ENCODE assay signal across 30 mouse cellular contexts in the genomic region with DNA sequence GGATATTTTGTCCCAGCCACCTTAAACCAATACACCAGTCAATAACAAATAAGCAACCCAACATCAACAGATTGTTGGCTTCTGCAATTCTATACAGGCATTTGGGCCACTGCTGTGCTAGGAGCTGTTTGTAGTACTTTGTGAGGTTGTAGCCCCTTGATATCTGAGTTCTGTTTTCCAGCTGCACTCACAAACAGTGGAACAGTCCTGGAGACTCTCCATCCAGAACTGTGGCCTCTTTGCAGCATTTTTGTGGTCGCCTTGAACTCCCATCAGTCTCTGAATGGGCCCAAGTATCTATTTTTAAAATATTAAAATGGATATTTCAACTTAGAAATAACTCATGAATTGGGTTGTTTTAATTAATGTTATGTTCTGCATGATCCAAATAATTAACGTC.
"Had no signal": no experiment of that assay in that cellular context is flagged by ENCODE, and none has a peak within 500 bp of the region (broad histone marks: within the 10 kb centered on the region; RNA-seq: fewer than 3 reads in every experiment).

No protein-coding gene starts in this region.

- DNase-seq: left cerebral cortex, postnatal 4 days; liver; liver, embryonic 13.5 days; liver, postnatal 0 days; lung, adult 18-20 months; lung, adult 2 months; lung, embryonic 14.5 days; lung, postnatal 10 days; lung, postnatal 14 days; lung, postnatal 36 days; lung, postnatal 4 days; midbrain, embryonic 14.5 days had no signal

- H3K27ac ChIP-seq: limb, embryonic 10.5 days; limb, embryonic 12.5 days; limb, embryonic 13.5 days; limb, embryonic 15.5 days; liver, embryonic 12.5 days; liver, embryonic 13.5 days; liver, embryonic 14.5 days; liver, embryonic 15.5 days; lung, embryonic 15.5 days; macrophage; midbrain, embryonic 10.5 days; midbrain, embryonic 12.5 days; midbrain, embryonic 13.5 days; midbrain, embryonic 15.5 days; neural tube, embryonic 12.5 days had no signal

- H3K4me3 ChIP-seq: limb, embryonic 10.5 days; limb, embryonic 12.5 days; limb, embryonic 13.5 days; limb, embryonic 15.5 days; liver, embryonic 12.5 days; liver, embryonic 13.5 days; liver, embryonic 15.5 days; lung, embryonic 15.5 days; megakaryocyte, embryonic 14.5 days; midbrain, embryonic 10.5 days; midbrain, embryonic 12.5 days; midbrain, embryonic 13.5 days; midbrain, embryonic 15.5 days; myocyte; neural tube, embryonic 12.5 days had no signal

- ATAC-seq: liver, embryonic 12.5 days; liver, postnatal 0 days; lung, postnatal 0 days; midbrain, embryonic 13.5 days; midbrain, embryonic 15.5 days; midbrain, embryonic 16.5 days had no signal

- H3K4me1 ChIP-seq: liver, embryonic 12.5 days; liver, embryonic 13.5 days; liver, embryonic 15.5 days; lung, embryonic 15.5 days; midbrain, embryonic 10.5 days; midbrain, embryonic 12.5 days; midbrain, embryonic 13.5 days; midbrain, embryonic 15.5 days; neural tube, embryonic 12.5 days had no signal
